Mouse (Mus musculus) forebrain, embryonic 12.5 days (tissue): ENCODE measurements around the gene Arhgef3. TPM values are rescaled to one million over a fixed set of nuclear protein-coding genes. Genes with fewer than 3 reads are reported as not detected.

Experiments
- ATAC-seq: fragments of 200-750 bp; cut with Nextera tagmentation; 2 replicates; pipeline ENCODE4 v1.8.0; 2017; ENCODE audit warnings: moderate TSS enrichment; ENCODE audit not compliant: low FRiP score
- H3K27ac ChIP-seq: fragments of 300-500 bp; sonication (generic); 2 replicates; pipeline ENCODE4 v1.5.1; 2016; ENCODE audit warnings: mild to moderate bottlenecking
- H3K27me3 ChIP-seq: fragments of 300-500 bp; sonication (generic); 2 replicates; pipeline ENCODE4 v1.6.1; 2016; ENCODE audit warnings: mild to moderate bottlenecking
- H3K36me3 ChIP-seq: fragments of 300-500 bp; sonication (generic); replicated peaks from 2 replicates; pipeline ENCODE4 v1.6.1; 2016; ENCODE audit warnings: mild to moderate bottlenecking
- H3K4me1 ChIP-seq: fragments of 300-500 bp; sonication (generic); 2 replicates; pipeline ENCODE4 v1.6.1; 2016
- H3K4me2 ChIP-seq: fragments of 300-500 bp; sonication (generic); 2 replicates; pipeline ENCODE4 v1.6.1; 2016; ENCODE audit warnings: mild to moderate bottlenecking, moderate library complexity
- H3K4me3 ChIP-seq: fragments of 300-500 bp; sonication (generic); replicated peaks from 2 replicates; pipeline ENCODE4 v1.5.1; 2016; ENCODE audit warnings: mild to moderate bottlenecking
- H3K9ac ChIP-seq: fragments of 300-500 bp; sonication (generic); 2 replicates; pipeline ENCODE4 v1.6.1; 2016; ENCODE audit warnings: mild to moderate bottlenecking
- H3K9me3 ChIP-seq: fragments of 300-500 bp; sonication (generic); 2 replicates; pipeline ENCODE4 v1.6.1; 2016
- WGBS: fragments of 180-500 bp; shearing (Covaris S2); methylation state at CpG from one replicate; pipeline ENCODE4 v1.1.7; 2016; 5-methylcytosine and 5-hydroxymethylcytosine counted together
- polyA plus RNA-seq: library from polyadenylated mRNA; unstranded; fragments of >200 nt; fragmentation: Nextera tagmentation; extraction: Ambion mirVana; gene quantifications from 2 replicates; pipeline ENCODE4 v1.2.1, GENCODE M21; 2016

Arhgef3 gene
- polyA plus RNA-seq, result 1.8 and 2.4 TPM in 2 replicates

DNA sequence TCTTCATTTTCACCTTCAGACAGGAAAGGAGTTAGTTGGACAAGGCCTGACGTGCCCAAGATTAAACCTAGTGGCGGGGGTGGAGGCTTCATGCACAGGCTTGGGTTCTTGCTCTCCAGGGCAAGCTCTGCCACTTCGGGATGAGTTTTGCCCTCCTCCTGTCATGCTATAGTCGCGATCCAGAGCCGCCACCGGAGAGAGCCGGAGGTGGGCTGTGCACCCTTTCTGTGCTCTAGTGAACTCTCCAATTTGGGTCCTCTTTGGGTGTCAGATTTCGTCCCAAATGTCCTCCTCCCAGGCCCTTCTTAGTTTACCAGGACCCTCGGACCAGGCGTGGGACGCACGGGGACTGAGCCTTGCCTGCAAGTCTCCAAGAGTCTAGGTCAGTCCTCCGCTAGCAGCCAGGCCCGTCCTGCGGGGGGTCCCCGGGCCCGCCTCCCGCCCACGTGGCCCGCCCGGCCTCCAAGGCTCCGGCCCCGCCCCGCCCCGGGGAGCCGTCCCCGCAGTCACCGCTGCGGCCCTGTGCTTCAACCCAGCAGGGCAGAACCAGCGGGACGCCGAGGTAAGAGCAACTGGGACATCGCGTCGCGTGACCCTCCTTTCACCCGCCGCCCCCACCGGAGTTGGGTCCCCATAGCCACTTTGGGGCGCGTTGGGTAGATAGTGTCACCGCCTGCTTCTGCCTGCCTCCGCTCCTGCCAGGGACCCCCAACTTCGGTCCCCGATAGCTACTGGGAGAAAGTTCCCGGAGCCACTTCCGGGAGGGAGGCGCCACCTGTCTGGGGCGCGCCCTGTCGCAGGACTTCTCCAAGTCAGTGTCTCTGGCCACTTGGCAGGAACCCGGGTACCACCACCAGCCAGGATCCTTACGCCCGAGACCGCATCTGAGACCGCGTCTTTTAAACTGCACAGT, at the start of gene Arhgef3:
Arhgef3 (plus strand) TSS at position 538 of the 913 bp plus-strand sequence.
- Histone ChIP-seq H3K4me3 (peak within 1 kb of the TSS; percentile 48), H3K36me3 (no peaks in the 10 kb centered on the region), H3K4me1 (peaks cover 14% of the 10 kb centered on the region), H3K27me3 (peaks cover 55% of the 10 kb centered on the region), H3K9me3 (no peaks in the 10 kb centered on the region), H3K27ac (no peak within 1 kb of the TSS), H3K4me2 (peak within 1 kb of the TSS; percentile 91), H3K9ac (peak within 1 kb of the TSS; percentile 56)
- under 1% methylated on average over 58 of the region's 58 CpGs for WGBS
- peak; percentile 49; the same call in 1 of the 2 replicates for ATAC-seq

DNA sequence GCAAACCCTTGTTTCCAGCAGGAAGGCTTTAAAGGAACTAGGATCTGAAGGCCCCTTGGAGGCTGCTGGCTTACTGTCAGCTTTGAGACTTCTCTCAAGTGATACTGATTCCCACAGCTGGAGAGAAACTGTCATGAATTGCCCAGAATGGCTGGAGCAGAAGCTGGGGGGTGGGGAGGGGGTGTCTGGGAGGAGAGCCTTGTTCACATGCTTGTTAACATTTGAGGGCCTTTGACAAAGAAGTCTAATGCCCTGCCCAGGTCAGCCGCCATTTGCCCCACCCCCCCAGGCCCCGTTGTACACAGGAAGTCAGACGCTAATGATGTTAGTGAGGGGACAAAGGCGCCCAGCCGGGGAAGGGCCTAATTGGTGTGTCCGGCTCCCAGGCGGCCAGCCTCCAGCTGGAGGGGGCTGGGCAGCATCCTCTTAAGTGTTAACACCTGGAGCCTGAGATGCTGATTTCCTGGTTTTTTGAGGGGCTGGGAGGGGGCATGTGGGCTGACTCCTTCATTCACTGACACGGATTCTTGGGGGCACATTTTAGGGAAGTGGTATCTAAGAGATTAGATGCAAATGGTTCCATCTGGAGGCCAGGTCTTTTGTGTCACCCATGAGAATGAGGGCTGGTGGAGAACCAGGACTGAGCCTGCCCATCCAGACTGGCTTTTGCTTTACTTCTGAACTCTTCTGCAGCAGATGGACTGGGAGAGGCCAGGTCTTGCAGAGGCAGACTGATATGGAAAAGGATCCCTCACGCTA, 48.3 kb upstream of the Arhgef3 start:
- H3K4me3 ChIP-seq, result no peak overlapping the region
- peaks cover 54% of the 10 kb centered on the region for H3K4me1 ChIP-seq
- H3K9me3 ChIP-seq, result no peaks in the 10 kb centered on the region
- H3K36me3 ChIP-seq, result no peaks in the 10 kb centered on the region
- peak overlapping the region; percentile 65 for H3K27ac ChIP-seq
- H3K27me3 ChIP-seq, result 0 out of 2 replicates have a peak, but pooled peaks cover 5% of the 10 kb centered on the region
- 5% methylated on average over 9 of the region's 9 CpGs for WGBS
- peak; percentile 73 for ATAC-seq
- H3K9ac ChIP-seq, result 0 out of 2 replicates have a peak overlapping the region, but pooled peaks have one; percentile 7
- H3K4me2 ChIP-seq, result peak overlapping the region; percentile 28; the same call in 1 of the 2 replicates

DNA sequence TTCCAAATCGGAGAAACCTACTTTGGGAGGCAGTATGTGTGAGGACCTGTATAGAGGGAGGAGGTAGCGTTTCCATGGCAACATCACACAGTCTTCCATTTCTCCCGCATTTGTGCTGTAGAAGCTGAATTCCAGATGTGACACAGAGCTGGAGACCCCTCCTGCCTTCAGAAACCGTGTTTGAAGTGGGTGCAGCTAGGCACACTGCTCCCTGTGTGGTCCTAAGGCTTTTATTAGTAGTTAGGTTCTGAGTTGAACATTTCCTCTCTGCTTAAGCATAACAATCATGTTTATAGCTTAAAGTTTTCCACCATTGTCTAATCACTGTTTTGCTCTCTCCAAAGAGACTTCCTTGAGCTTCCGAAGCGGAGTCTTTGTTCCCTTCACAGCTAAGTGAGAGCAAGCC, 46.8 kb upstream of the Arhgef3 start:
- H3K27ac ChIP-seq, result peak overlapping the region; percentile 31; the same call in 1 of the 2 replicates
- ATAC-seq, result no peak
- no peaks in the 10 kb centered on the region for H3K36me3 ChIP-seq
- H3K4me2 ChIP-seq, result 0 out of 2 replicates have a peak overlapping the region, but pooled peaks have one; percentile 10
- H3K9ac ChIP-seq, result no peak overlapping the region
- 16% methylated on average over 6 of the region's 6 CpGs for WGBS
- 0 out of 2 replicates have a peak, but pooled peaks cover 5% of the 10 kb centered on the region for H3K27me3 ChIP-seq
- H3K4me3 ChIP-seq, result no peak overlapping the region
- peaks cover 59% of the 10 kb centered on the region for H3K4me1 ChIP-seq
- H3K9me3 ChIP-seq, result no peaks in the 10 kb centered on the region

- 39% methylated on average over 8 of the region's 8 CpGs for WGBS
- Histone ChIP-seq H3K4me3 (no peak overlapping the region), H3K9me3 (no peaks in the 10 kb centered on the region), H3K36me3 (no peaks in the 10 kb centered on the region), H3K27ac (no peak overlapping the region), H3K9ac (no peak overlapping the region), H3K4me2 (no peak overlapping the region), H3K27me3 (peaks cover 5% of the 10 kb centered on the region; the same call in 1 of the 2 replicates), H3K4me1 (peaks cover 59% of the 10 kb centered on the region)
- ATAC-seq, result no peak
Observed at GRCm38 (mm10) chr14:27069434-27070097, 45.1 kb upstream of the Arhgef3 start.

- ATAC-seq, result no peak
- no peaks in the 10 kb centered on the region for H3K9me3 ChIP-seq
- peaks cover 5% of the 10 kb centered on the region; the same call in 1 of the 2 replicates for H3K27me3 ChIP-seq
- H3K9ac ChIP-seq, result no peak overlapping the region
- H3K36me3 ChIP-seq, result no peaks in the 10 kb centered on the region
- 46% methylated on average over 3 of the region's 3 CpGs for WGBS
- peaks cover 59% of the 10 kb centered on the region for H3K4me1 ChIP-seq
- no peak overlapping the region for H3K4me2 ChIP-seq
- H3K27ac ChIP-seq, result no peak overlapping the region
- no peak overlapping the region for H3K4me3 ChIP-seq
Observed at GRCm38 (mm10) chr14:27070128-27070527, 44.6 kb upstream of the Arhgef3 start.

DNA sequence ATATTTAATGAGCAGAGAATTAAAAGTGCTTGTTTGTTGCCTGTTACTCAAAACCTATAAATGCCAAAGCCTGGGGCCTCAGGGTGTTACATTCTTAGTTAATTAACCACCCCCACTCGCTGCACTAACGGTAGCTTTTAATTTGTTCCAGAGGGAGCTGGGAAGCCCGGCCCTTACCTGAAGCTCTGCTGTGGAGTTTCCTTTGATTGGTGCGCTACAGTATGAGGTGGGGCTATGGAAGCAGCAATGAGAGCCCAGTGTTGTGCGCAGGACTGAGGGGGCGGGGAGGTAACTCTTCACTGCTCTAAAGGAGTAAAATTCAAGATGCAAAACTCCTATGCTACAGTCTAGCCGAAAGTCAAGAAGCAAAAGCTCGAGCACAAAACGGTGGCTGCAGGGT, 43.9 kb upstream of the Arhgef3 start:
- no peaks in the 10 kb centered on the region for H3K9me3 ChIP-seq
- no peaks in the 10 kb centered on the region for H3K36me3 ChIP-seq
- H3K4me2 ChIP-seq, result no peak overlapping the region
- WGBS, result 18% methylated on average over 9 of the region's 9 CpGs
- H3K4me1 ChIP-seq, result peaks cover 64% of the 10 kb centered on the region
- H3K27me3 ChIP-seq, result peaks cover 5% of the 10 kb centered on the region; the same call in 1 of the 2 replicates
- no peak for ATAC-seq
- H3K9ac ChIP-seq, result no peak overlapping the region
- H3K27ac ChIP-seq, result 0 out of 2 replicates have a peak overlapping the region, but pooled peaks have one; percentile 25
- H3K4me3 ChIP-seq, result no peak overlapping the region

DNA sequence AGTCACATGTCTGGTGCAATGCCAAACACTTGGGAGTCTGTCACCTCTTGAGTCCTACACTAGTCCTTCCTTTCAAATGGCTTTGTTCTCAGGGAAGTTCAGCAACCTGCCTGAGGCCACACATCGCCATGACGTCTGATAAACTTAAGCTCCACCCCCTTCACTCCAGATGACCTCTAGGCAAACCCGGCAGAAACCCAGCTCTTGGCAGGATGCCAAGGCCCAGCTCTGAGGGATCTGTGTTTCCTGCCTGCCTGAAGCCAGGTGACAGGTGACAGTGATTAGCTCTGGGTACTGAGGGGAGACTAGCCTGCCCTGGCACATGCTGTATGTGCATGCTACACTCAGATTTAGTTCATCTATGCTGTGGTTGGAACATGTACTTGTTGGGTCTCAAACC, 42.7 kb upstream of the Arhgef3 start:
- WGBS, result 27% methylated on average over 3 of the region's 3 CpGs
- no peak for ATAC-seq
- H3K27me3 ChIP-seq, result peaks cover 3% of the 10 kb centered on the region; the same call in 1 of the 2 replicates

DNA sequence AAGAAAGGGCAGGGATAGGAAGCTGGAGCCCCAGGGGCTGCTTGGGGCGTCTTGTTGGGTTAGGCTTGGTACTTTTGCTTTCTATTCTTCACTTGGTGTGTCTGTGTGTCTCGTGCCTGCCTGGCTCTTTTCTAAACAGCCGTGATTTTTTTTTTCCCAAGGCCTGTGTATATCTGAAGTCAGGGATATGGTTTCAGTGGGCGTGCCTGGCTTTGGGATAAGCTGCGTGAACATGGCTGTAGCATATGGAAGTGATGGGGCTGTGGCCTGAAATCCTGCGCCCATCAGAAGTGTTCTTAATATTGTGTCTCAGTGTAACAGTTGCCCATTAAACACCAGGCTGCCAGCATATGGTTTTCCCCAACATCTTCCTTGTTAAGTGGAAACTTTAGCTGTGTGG, 39.6 kb upstream of the Arhgef3 start:
- Histone ChIP-seq H3K27me3 (no peaks in the 10 kb centered on the region; the same call in 1 of the 2 replicates), H3K4me2 (no peak overlapping the region), H3K4me1 (peaks cover 29% of the 10 kb centered on the region), H3K27ac (no peak overlapping the region), H3K4me3 (no peak overlapping the region), H3K9me3 (no peaks in the 10 kb centered on the region), H3K9ac (no peak overlapping the region), H3K36me3 (no peaks in the 10 kb centered on the region)
- WGBS, result 73% methylated on average over 6 of the region's 6 CpGs
- no peak for ATAC-seq

More for the DNA sequence above, 42.7 kb upstream of the Arhgef3 start:
- no peaks in the 10 kb centered on the region for H3K9me3 ChIP-seq
- H3K4me1 ChIP-seq, result peaks cover 57% of the 10 kb centered on the region
- no peak overlapping the region for H3K4me2 ChIP-seq
- H3K4me3 ChIP-seq, result no peak overlapping the region
- no peak overlapping the region for H3K9ac ChIP-seq
- H3K27ac ChIP-seq, result no peak overlapping the region
- no peaks in the 10 kb centered on the region for H3K36me3 ChIP-seq

DNA sequence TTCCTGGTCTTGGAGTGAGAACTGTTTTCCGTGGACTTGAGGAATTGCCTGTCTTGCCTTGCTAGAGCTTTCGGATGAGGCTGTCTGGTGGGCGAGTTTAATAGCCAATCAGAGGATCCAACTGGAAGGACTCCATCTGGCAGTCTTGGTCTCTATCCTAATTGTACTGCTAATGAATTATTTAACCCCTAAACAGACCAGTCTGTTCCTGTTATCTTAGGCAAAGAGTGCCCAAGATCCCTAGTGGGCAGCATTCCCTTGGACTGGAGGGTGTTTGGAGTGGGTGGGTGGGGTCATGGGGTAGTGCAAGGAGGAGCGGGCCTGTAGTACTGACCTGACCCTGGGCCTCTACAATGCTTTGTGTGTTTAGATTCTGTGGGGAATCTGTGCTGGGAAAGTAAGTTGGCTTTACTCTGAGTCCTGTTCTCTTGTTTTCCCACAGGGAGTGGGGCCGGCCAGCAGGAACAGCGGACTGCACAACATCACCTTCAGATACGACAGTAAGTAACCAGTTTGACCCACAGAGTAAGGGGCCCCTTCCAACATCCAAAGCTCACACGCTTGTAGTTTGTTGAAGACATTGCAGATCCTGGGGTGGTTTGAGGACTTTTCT, 38.7 kb upstream of the Arhgef3 start:
- Histone ChIP-seq H3K27ac (no peak overlapping the region), H3K27me3 (no peaks in the 10 kb centered on the region; the same call in 1 of the 2 replicates), H3K9me3 (no peaks in the 10 kb centered on the region), H3K4me1 (peaks cover 20% of the 10 kb centered on the region), H3K4me2 (no peak overlapping the region), H3K4me3 (no peak overlapping the region), H3K9ac (peak overlapping the region; percentile 21; the same call in 1 of the 2 replicates), H3K36me3 (no peaks in the 10 kb centered on the region)
- WGBS, result 78% methylated on average over 8 of the region's 8 CpGs
- 0 out of 2 replicates have a peak, but pooled peaks have one; percentile 55 for ATAC-seq

GRCm38 (mm10) chr14:27076522-27076920, 38.2 kb upstream of the Arhgef3 start:
- H3K4me1 ChIP-seq, result peaks cover 17% of the 10 kb centered on the region
- H3K27ac ChIP-seq, result no peak overlapping the region
- no peak for ATAC-seq
- H3K4me3 ChIP-seq, result no peak overlapping the region
- no peaks in the 10 kb centered on the region for H3K36me3 ChIP-seq
- H3K27me3 ChIP-seq, result no peaks in the 10 kb centered on the region; the same call in 1 of the 2 replicates
- no peak overlapping the region for H3K9ac ChIP-seq
- WGBS, result 84% methylated on average over 2 of the region's 2 CpGs
- no peak overlapping the region for H3K4me2 ChIP-seq
- H3K9me3 ChIP-seq, result no peaks in the 10 kb centered on the region

DNA sequence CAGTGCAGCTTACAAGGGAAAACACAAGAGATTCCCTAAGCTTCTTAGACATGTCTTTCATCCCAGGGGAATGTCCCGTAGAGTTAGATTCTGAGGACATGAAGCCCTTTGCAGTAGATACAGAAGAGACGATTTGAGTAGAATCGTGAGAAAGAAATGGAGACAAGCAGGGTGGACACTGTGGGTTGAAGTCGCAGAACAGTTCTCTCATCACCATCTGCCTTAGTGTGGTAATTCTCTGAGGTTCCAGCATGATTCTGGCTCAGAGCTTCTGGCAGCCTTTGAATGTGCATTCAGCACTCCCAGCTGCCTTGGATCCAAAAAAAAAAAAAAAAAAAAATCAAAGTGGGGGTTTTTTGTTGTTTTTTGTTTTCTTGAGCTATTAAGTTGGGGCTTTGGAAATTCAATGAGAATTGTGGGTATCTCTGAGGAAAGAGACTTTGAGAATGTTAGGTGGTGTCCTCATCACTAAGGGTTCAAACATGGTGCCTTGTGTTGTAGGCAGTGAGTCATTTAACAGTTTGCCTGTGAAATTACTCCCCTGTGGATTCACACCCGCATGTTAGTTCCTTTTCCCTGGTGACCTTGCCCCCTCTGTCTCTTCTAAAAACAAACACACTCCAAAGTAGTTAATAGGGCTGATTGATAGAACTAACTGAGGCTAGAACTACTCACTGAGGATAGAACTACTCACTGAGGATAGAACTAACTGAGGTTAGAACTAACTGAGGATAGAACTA, 33.0 kb upstream of the Arhgef3 start:
- Histone ChIP-seq H3K36me3 (no peaks in the 10 kb centered on the region), H3K4me1 (peaks cover 4% of the 10 kb centered on the region; the same call in 1 of the 2 replicates), H3K4me2 (no peak overlapping the region), H3K9me3 (no peaks in the 10 kb centered on the region), H3K27me3 (no peaks in the 10 kb centered on the region), H3K4me3 (no peak overlapping the region), H3K9ac (no peak overlapping the region), H3K27ac (no peak overlapping the region)
- WGBS, result 82% methylated on average over 5 of the region's 5 CpGs
- ATAC-seq, result no peak
